Mouse (Mus musculus) erythroblast, embryonic 14.5 days (primary cell): Measurements from ENCODE around the gene Ptpa.

ENCODE experiments used
- GATA1 ChIP-seq: IDR thresholded peaks from 2 replicates; pipeline ENCODE4 v1.6.1; 2012; ENCODE audit warnings: low read length, inconsistent platforms, mixed read lengths
- TAL1 ChIP-seq: IDR thresholded peaks from 3 replicates; pipeline ENCODE4 v1.6.1; 2012; ENCODE audit warnings: low read length, inconsistent platforms, mixed read lengths

- TF ChIP-seq GATA1 = no peak
- no peak for TF ChIP-seq TAL1
Observed at GRCm38 (mm10) chr2:30402351-30402826, 13.4 kb upstream of the Ptpa start.
